Mouse (Mus musculus): ENCODE data around the gene Bmi1.

Bmi1 gene

DNA sequence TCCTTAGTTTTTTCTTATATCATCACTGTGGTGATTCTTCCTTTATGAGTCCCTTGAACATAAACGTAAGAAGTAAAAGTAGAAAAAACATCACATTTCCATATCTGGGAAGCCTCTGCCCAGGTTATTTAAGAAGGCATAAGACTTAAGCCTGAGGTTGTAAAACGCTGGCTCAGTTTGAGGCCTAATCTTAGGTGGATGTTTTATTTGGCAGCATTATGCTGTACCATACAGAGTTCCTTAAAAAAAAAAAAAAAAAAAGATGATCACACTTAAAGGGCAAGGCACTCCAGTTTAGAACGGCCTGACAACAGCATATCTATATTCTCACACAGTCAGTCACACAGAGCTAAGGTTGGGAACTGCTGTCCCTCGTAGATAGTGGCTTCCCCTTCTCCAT is 49.1 kb downstream of the Bmi1 start:
- no peak for DNase-seq (ENCODE audit: low read depth)

- DNase-seq (ENCODE audit: low read depth) = no peak
These were observed 54.9 kb downstream of the Bmi1 start for GRCm38 (mm10) chr2:18731718-18732117.

GRCm38 (mm10) chr2:18734394-18735127 is 57.7 kb downstream of the Bmi1 start:
- DNase-seq (ENCODE audit: low read depth) = peak; percentile 12
